Mouse (Mus musculus) hindbrain, embryonic 15.5 days (tissue): ENCODE data around the gene Cbfa2t2. TPM values are rescaled to one million over a fixed set of nuclear protein-coding genes. Genes with fewer than 3 reads are reported as not detected.

Source experiments
- ATAC-seq: fragments of 200-750 bp; cut with Nextera tagmentation; 2 replicates; pipeline ENCODE4 v1.8.0; 2017; ENCODE audit warnings: low read depth, moderate number of reproducible peaks, moderate TSS enrichment; ENCODE audit not compliant: low FRiP score
- H3K27ac ChIP-seq: fragments of 300-500 bp; sonication (generic); replicated peaks from 2 replicates; pipeline ENCODE4 v1.5.1; 2015; ENCODE audit warnings: mild to moderate bottlenecking, inconsistent platforms
- H3K27me3 ChIP-seq: fragments of 300-500 bp; sonication (generic); 2 replicates; pipeline ENCODE4 v1.6.1; 2015; ENCODE audit warnings: control low read depth, inconsistent platforms
- H3K36me3 ChIP-seq: fragments of 300-500 bp; sonication (generic); 2 replicates; pipeline ENCODE4 v1.6.1; 2015; ENCODE audit warnings: control low read depth, inconsistent platforms
- H3K4me1 ChIP-seq: fragments of 300-500 bp; sonication (generic); replicated peaks from 2 replicates; pipeline ENCODE4 v1.6.1; 2015; ENCODE audit warnings: control low read depth, inconsistent platforms
- H3K4me2 ChIP-seq: fragments of 300-500 bp; sonication (generic); 2 replicates; pipeline ENCODE4 v1.6.1; 2015; ENCODE audit warnings: moderate library complexity, mild to moderate bottlenecking, inconsistent platforms
- H3K4me3 ChIP-seq: fragments of 300-500 bp; sonication (generic); 2 replicates; pipeline ENCODE4 v1.5.1; 2015; ENCODE audit warnings: mild to moderate bottlenecking, inconsistent platforms
- H3K9ac ChIP-seq: fragments of 300-500 bp; sonication (generic); 2 replicates; pipeline ENCODE4 v1.6.1; 2015; ENCODE audit warnings: inconsistent platforms
- H3K9me3 ChIP-seq: fragments of 300-500 bp; sonication (generic); 2 replicates; pipeline ENCODE4 v1.6.1; 2016; ENCODE audit warnings: control low read depth, inconsistent platforms
- WGBS: fragments of 180-500 bp; shearing (Covaris S2); methylation state at CpG from one replicate; pipeline ENCODE4 v1.1.7; 2015; 5-methylcytosine and 5-hydroxymethylcytosine counted together
- polyA plus RNA-seq: library from polyadenylated mRNA; unstranded; fragments of >200 nt; fragmentation: Nextera tagmentation; extraction: Ambion mirVana; gene quantifications from 2 replicates; pipeline ENCODE4 v1.2.1, GENCODE M21; 2015

Cbfa2t2 gene
- polyA plus RNA-seq, 1 experiment from 2014 or later = 48.0 TPM

- H3K36me3 ChIP-seq = no peaks in the 10 kb centered on the region
- no peak within 1 kb of the TSS for H3K27ac ChIP-seq
- WGBS = 86% methylated on average over 10 of the region's 10 CpGs
- peaks cover 10% of the 10 kb centered on the region for H3K27me3 ChIP-seq
- H3K4me1 ChIP-seq = peaks cover 21% of the 10 kb centered on the region
- no peak within 1 kb of the TSS for H3K4me2 ChIP-seq
- H3K4me3 ChIP-seq = no peak within 1 kb of the TSS
- ATAC-seq = no peak
- H3K9ac ChIP-seq = no peak within 1 kb of the TSS
- H3K9me3 ChIP-seq = no peaks in the 10 kb centered on the region
Measured at GRCm38 (mm10) chr2:154546711-154547110, 110.4 kb downstream of the Cbfa2t2 start, which contains the start of gene 1700003F12Rik. 1700003F12Rik (plus strand) TSS chr2:154547085.

GRCm38 (mm10) chr2:154548688-154549087, 112.4 kb downstream of the Cbfa2t2 start:
- WGBS = 49% methylated on average over 3 of the region's 3 CpGs
- Histone ChIP-seq H3K4me1 (peaks cover 34% of the 10 kb centered on the region), H3K9ac (no peak overlapping the region), H3K27me3 (peaks cover 10% of the 10 kb centered on the region), H3K36me3 (no peaks in the 10 kb centered on the region), H3K9me3 (no peaks in the 10 kb centered on the region), H3K4me3 (no peak overlapping the region), H3K4me2 (peak overlapping the region; percentile 83; the same call in 1 of the 2 replicates), H3K27ac (no peak overlapping the region)
- no peak for ATAC-seq

GRCm38 (mm10) chr2:154549127-154549885, 113.0 kb downstream of the Cbfa2t2 start:
- peak; percentile 75 for ATAC-seq
- H3K9ac ChIP-seq = peak overlapping the region; percentile 53
- no peaks in the 10 kb centered on the region for H3K9me3 ChIP-seq
- 0 out of 2 replicates have a peak overlapping the region, but pooled peaks have one; percentile 22 for H3K27ac ChIP-seq
- peak overlapping the region; percentile 40 for H3K4me3 ChIP-seq
- H3K27me3 ChIP-seq = peaks cover 10% of the 10 kb centered on the region
- H3K36me3 ChIP-seq = no peaks in the 10 kb centered on the region
- H3K4me2 ChIP-seq = peak overlapping the region; percentile 83
- peaks cover 34% of the 10 kb centered on the region for H3K4me1 ChIP-seq
- 2% methylated on average over 47 of the region's 48 CpGs for WGBS

GRCm38 (mm10) chr2:154549886-154550189, 113.6 kb downstream of the Cbfa2t2 start:
- no peaks in the 10 kb centered on the region for H3K36me3 ChIP-seq
- no peak overlapping the region for H3K27ac ChIP-seq
- no peak; the same call in 1 of the 2 replicates for ATAC-seq
- H3K4me2 ChIP-seq = peak overlapping the region; percentile 83
- H3K27me3 ChIP-seq = peaks cover 10% of the 10 kb centered on the region
- peak overlapping the region; percentile 40 for H3K4me3 ChIP-seq
- WGBS = 11% methylated on average over 20 of the region's 20 CpGs
- H3K9me3 ChIP-seq = no peaks in the 10 kb centered on the region
- H3K4me1 ChIP-seq = peaks cover 34% of the 10 kb centered on the region
- H3K9ac ChIP-seq = peak overlapping the region; percentile 53

- Histone ChIP-seq H3K9me3 (no peaks in the 10 kb centered on the region), H3K4me2 (no peak overlapping the region), H3K27me3 (peaks cover 10% of the 10 kb centered on the region), H3K9ac (no peak overlapping the region), H3K27ac (no peak overlapping the region), H3K4me1 (peaks cover 40% of the 10 kb centered on the region), H3K36me3 (no peaks in the 10 kb centered on the region), H3K4me3 (no peak overlapping the region)
- no peak for ATAC-seq
- WGBS = 76% methylated on average over 2 of the region's 2 CpGs
Measured at GRCm38 (mm10) chr2:154550937-154551336, 114.7 kb downstream of the Cbfa2t2 start.

GRCm38 (mm10) chr2:154551476-154551875, 115.2 kb downstream of the Cbfa2t2 start, which contains the start of gene Actl10:
Actl10 (plus strand) TSS chr2:154551776.
- Histone ChIP-seq H3K27me3 (peaks cover 10% of the 10 kb centered on the region), H3K27ac (peak within 1 kb of the TSS; percentile 49; the same call in 1 of the 2 replicates), H3K4me1 (peaks cover 40% of the 10 kb centered on the region), H3K9ac (no peak within 1 kb of the TSS), H3K36me3 (no peaks in the 10 kb centered on the region), H3K4me3 (no peak within 1 kb of the TSS), H3K9me3 (no peaks in the 10 kb centered on the region), H3K4me2 (peak within 1 kb of the TSS; percentile 36)
- ATAC-seq = no peak
- 85% methylated on average over 4 of the region's 4 CpGs for WGBS

- Histone ChIP-seq H3K36me3 (no peaks in the 10 kb centered on the region), H3K4me2 (peak overlapping the region; percentile 36), H3K27me3 (peaks cover 10% of the 10 kb centered on the region), H3K4me3 (no peak overlapping the region), H3K9ac (no peak overlapping the region), H3K27ac (0 out of 2 replicates have a peak overlapping the region, but pooled peaks have one; percentile 49), H3K9me3 (no peaks in the 10 kb centered on the region), H3K4me1 (peaks cover 41% of the 10 kb centered on the region)
- 42% methylated on average over 21 of the region's 21 CpGs for WGBS
- ATAC-seq = 0 out of 2 replicates have a peak, but pooled peaks have one; percentile 3
Measured at GRCm38 (mm10) chr2:154551927-154552326, 115.6 kb downstream of the Cbfa2t2 start.

GRCm38 (mm10) chr2:154552424-154552907, 116.2 kb downstream of the Cbfa2t2 start:
- Histone ChIP-seq H3K4me1 (peaks cover 47% of the 10 kb centered on the region), H3K27ac (peak overlapping the region; percentile 49)
- WGBS = 23% methylated on average over 27 of the region's 27 CpGs

GRCm38 (mm10) chr2:154555235-154555634, 119.0 kb downstream of the Cbfa2t2 start:
- H3K4me3 ChIP-seq = no peak overlapping the region
- no peak for ATAC-seq
- no peaks in the 10 kb centered on the region for H3K36me3 ChIP-seq
- H3K4me1 ChIP-seq = peaks cover 49% of the 10 kb centered on the region
- H3K9me3 ChIP-seq = no peaks in the 10 kb centered on the region
- WGBS = 63% methylated on average over 6 of the region's 6 CpGs
- peaks cover 9% of the 10 kb centered on the region for H3K27me3 ChIP-seq
- H3K27ac ChIP-seq = no peak overlapping the region
- H3K4me2 ChIP-seq = no peak overlapping the region
- H3K9ac ChIP-seq = no peak overlapping the region

More at GRCm38 (mm10) chr2:154552424-154552907, 116.2 kb downstream of the Cbfa2t2 start:
- peak; percentile 77 for ATAC-seq
- no peak overlapping the region for H3K9ac ChIP-seq
- no peaks in the 10 kb centered on the region for H3K9me3 ChIP-seq
- H3K4me3 ChIP-seq = no peak overlapping the region
- peaks cover 10% of the 10 kb centered on the region for H3K27me3 ChIP-seq
- H3K4me2 ChIP-seq = peak overlapping the region; percentile 36
- H3K36me3 ChIP-seq = no peaks in the 10 kb centered on the region

- WGBS = 59% methylated on average over 5 of the region's 5 CpGs
- H3K27me3 ChIP-seq = no peaks in the 10 kb centered on the region
- no peak for ATAC-seq
- H3K9me3 ChIP-seq = no peaks in the 10 kb centered on the region
- H3K36me3 ChIP-seq = no peaks in the 10 kb centered on the region
- 0 out of 2 replicates have a peak overlapping the region, but pooled peaks have one; percentile 43 for H3K27ac ChIP-seq
- H3K4me3 ChIP-seq = 0 out of 2 replicates have a peak overlapping the region, but pooled peaks have one; percentile 48
- peaks cover 39% of the 10 kb centered on the region for H3K4me1 ChIP-seq
- H3K4me2 ChIP-seq = peak overlapping the region; percentile 87
- H3K9ac ChIP-seq = no peak overlapping the region
Measured at GRCm38 (mm10) chr2:154557184-154557832, 121.0 kb downstream of the Cbfa2t2 start.

- peak; percentile 81 for ATAC-seq
- WGBS = 3% methylated on average over 33 of the region's 34 CpGs
Measured at GRCm38 (mm10) chr2:154558264-154559039, 122.2 kb downstream of the Cbfa2t2 start, which contains the start of gene Necab3. Necab3 (minus strand) TSS chr2:154558890.

More at GRCm38 (mm10) chr2:154558264-154559039, 122.2 kb downstream of the Cbfa2t2 start, which contains the start of gene Necab3:
- H3K9ac ChIP-seq = peak within 1 kb of the TSS; percentile 55
- H3K27me3 ChIP-seq = no peaks in the 10 kb centered on the region
- peak within 1 kb of the TSS; percentile 87 for H3K4me2 ChIP-seq
- peak within 1 kb of the TSS; percentile 48 for H3K4me3 ChIP-seq
- H3K36me3 ChIP-seq = no peaks in the 10 kb centered on the region
- peak within 1 kb of the TSS; percentile 37; the same call in 1 of the 2 replicates for H3K27ac ChIP-seq
- peaks cover 32% of the 10 kb centered on the region for H3K4me1 ChIP-seq
- H3K9me3 ChIP-seq = no peaks in the 10 kb centered on the region
